Mouse (Mus musculus) fat pad, adult 2 months (tissue): ENCODE measurements around the gene Pik3c2b.
"Not testable (repeated sequence)": the region's sequence is repeated elsewhere in the genome, so short reads cannot be mapped to it uniquely, and the experiment has no call there.

Experiments
- DNase-seq: peaks from one replicate; pipeline ENCODE4 v3.0.0-alpha.2; 2011; ENCODE audit warnings: low read depth, low spot score; ENCODE audit errors: extremely low read depth

The Pik3c2b gene

GRCm38 (mm10) chr1:133032981-133033315 is 12.5 kb upstream of the Pik3c2b start:
- no peak for DNase-seq

GRCm38 (mm10) chr1:133033316-133034090 is 12.0 kb upstream of the Pik3c2b start:
- no peak for DNase-seq

GRCm38 (mm10) chr1:133034091-133034460 is 11.4 kb upstream of the Pik3c2b start:
- DNase-seq, result no peak

- not testable (repeated sequence) for DNase-seq
Observed at GRCm38 (mm10) chr1:133034682-133035081, 10.8 kb upstream of the Pik3c2b start.

DNA sequence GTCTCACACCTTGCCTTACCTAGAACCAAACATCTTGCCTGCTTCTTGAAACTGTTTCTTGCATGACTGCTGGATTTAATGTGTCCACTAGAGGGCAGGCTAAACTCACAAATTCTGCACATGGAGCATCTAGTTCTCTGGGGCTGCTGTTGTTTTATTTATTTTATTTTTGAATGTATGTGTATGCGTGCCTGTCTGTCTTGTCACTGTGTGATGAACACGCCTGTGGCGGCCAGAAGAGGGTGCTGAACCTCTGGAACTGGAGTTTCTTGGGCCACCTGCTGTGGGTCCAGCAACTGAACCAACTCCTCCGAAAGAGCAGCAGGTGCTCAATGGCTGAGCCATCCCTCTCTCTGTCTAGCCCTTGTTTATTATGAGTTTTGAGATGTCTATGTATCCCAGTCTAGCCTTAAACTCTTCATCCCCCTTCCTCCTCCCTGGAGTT is 5.9 kb upstream of the Pik3c2b start:
- DNase-seq, result no peak

DNA sequence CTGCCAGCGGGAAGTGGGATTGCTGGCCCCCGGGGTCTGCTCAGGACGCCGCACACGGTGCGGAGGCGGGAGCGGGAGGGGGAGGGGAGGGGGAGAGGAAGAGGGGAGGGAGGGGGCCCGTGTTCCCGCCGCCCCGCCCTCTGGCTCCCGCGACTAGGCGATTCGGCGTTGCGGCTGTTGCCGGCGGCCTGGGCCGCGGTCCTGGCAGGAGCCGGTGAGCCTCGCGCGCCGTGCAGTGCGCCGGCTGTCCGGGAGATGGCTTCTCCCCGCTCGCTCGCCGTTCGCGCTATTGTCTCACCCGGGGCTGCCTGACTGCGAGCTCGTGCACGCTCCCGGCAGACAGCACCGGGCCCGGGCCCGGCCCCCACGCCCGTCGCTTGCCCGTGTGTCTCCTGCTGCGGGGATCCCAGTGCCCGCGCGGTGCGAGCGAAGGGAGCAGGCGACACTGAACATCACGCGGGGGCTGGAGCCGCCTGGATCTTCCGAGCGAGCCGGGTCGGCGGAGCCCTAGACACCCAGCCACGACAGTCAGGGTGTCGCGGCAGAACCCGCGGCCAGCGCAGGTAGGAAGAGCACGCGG is 484 bp downstream of the Pik3c2b start:
- no peak for DNase-seq

- DNase-seq, result no peak
Observed at GRCm38 (mm10) chr1:133046441-133046931, 1.0 kb downstream of the Pik3c2b start.

DNA sequence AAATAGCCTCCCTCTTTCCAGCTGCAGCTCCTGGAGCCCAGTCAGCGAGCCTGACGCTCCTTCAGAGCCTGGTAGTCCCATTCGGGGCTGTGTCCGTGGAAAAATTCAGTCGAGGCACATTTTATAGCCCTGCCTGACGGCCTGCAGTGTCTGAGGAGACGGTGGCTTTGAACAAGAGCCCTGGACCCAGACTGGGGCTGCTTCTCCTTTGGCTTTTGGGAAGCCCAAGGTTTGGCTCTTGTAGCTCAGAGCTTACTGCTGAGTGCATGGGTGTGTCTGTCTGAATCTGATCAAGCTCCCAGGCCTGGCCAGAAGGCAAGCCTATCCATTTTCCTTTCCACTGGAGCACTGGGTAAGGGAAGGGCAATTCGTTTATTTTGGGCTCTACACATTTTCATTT is 2.1 kb downstream of the Pik3c2b start:
- DNase-seq, result no peak

DNA sequence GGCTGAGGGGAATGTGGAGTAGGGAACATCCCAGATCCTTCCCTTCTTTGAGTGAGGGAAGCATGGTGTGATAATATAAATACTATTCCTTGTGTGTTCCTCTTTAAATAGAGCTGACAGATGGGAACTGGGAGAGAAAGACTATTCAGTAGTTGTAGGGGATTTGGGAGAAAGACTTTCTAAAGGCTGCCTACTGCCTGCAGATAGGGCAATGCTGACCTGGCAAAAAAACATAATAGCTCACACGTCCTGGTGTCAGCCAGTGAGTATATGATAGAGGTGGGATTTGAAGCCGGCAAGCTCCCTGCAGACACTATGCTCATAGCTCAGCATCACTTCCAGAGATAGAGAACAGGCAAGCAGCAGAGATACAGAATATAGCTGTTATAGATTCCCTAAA is 3.2 kb downstream of the Pik3c2b start:
- no peak for DNase-seq

DNA sequence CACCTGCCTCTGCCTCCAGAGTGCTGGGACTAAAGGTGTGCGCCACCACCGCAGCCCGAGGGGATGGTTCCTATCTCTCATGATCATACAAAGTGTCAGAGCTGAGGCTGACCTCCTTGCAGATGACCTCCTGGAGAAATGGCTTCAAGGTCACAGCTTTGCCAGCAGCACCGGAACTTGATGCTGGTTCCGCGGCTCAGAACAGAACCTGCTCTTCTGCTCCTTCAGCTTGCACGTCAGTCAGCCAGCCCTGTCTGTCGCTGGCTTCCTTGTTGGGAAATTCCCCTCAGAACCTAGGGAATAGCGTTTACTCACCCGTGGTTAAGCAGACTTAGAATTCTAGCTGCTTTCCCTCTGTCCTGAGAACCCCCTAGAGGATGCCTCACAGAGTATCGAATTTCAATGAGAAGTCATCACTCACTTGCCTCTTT is 4.5 kb downstream of the Pik3c2b start:
- DNase-seq, result no peak

DNA sequence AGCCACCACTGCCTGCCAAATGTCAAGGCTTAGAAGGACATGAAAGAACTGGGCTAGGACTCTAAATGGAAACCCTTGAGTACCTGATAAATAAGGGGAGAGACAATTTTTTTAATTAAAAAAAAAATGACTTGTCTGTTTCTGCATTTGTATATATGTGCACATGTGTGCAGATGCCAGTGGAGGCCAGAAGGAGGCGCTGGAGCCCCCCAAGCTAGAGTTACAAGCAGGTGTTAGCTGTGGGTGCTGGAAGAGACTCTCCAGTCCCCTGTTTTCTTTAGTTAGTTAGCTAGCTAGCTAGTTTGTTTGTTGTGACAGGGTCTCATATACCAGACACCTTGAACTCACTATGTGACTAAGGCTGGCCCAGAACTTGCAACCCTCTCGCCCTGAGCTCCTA is 6.4 kb downstream of the Pik3c2b start:
- no peak for DNase-seq

- DNase-seq, result no peak
Observed at GRCm38 (mm10) chr1:133053034-133053433, 7.6 kb downstream of the Pik3c2b start.

DNA sequence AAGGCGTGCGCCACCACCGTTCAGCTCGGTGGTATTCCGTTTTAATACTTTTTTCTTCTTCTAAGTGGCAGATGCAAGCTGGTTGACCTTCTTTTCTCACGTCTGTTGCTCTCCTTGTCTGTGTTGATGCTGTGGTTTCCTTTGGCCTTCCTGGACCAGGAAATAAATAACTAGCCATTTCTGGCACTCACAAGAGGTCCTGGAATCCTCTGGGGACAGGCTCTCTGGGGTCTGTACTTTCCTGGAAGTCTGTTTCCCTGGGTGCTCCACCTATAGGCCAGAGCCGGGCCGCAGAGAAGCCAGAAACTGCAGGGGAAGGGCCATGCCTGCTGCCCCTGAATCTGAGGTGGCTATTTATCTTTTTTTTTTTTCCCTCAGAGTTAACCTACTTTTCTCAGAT is 8.9 kb downstream of the Pik3c2b start:
- no peak for DNase-seq

- DNase-seq, result no peak
Observed at GRCm38 (mm10) chr1:133057345-133058034, 12.0 kb downstream of the Pik3c2b start.

DNA sequence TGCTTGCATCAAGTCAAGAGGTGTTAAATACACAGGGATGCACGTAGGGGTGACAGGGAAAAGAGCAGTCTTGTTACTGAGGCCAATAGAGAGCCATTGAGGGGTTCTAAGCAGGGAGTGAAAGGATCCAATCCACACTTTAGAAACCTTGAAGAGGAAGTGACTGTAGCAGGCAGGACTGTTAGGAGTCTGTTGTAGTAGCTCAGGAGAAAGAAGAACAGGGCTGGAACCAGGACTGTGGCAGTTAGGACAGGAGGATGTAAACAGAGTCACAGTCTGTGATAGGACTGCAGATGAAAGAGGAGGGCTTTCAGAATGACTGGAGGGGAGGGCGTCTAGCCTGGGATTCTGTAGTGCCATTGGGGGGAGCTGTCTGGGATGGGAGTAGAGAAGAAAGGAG is 14.1 kb downstream of the Pik3c2b start:
- no peak for DNase-seq

GRCm38 (mm10) chr1:133060681-133061080 is 15.2 kb downstream of the Pik3c2b start:
- DNase-seq, result no peak

GRCm38 (mm10) chr1:133063164-133063563 is 17.7 kb downstream of the Pik3c2b start:
- DNase-seq, result no peak

DNA sequence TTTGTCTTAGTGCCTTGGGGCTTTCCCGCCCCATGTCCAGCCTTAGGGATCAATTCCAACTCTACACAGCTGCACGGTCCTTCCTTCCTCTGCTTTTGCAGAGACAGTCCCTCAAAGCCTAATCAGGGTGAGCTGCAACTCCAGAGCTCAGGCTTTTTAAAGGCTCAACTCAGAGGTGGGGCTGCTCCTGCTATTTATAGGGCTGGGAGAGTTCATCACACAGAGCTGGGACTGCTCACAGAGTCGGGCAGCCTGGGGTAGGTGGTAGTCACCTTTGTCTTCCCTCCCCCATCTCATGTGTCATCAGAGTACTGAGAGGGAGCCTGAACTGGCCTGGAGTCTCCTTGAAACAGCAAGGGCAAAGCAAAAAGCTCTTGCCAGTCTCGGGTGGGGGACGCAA is 22.8 kb downstream of the Pik3c2b start:
- DNase-seq, result no peak

- no peak for DNase-seq
Observed at GRCm38 (mm10) chr1:133068669-133069274, 23.3 kb downstream of the Pik3c2b start.

GRCm38 (mm10) chr1:133069275-133070120 is 24.0 kb downstream of the Pik3c2b start:
- DNase-seq, result no peak

DNA sequence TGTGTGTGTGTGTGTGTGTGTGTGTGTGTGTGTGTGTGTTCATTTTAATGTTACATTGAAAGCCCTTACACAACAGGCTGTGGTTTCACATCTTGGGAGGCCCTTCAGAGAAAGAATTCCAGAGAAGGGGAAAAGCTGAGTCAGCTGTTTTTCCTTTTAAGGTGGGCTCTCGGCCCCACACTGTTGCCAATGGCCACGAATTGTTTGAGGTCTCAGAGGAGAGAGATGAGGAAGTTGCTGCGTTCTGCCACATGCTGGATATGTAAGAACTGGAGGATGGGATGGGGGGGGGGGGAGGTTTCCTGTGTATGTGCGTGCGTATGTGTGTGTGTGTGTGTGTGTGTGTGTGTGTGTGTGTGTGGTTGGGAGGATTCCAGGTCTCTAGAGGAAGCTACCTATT is 24.7 kb downstream of the Pik3c2b start:
- no peak for DNase-seq
